Mouse (Mus musculus): ENCODE measurements at regions not wholly inside any gene's neighbourhood (a gene's known extent, or its start where the extent isn't known, plus 50 kb on each side); places are given as distances from the start of the nearest gene placed in this dataset.

- TF ChIP-seq POLR2A (IDR thresholded peaks at IDR 0.05; ENCODE audit: low read depth, low read length) (no peak), CTCF (IDR thresholded peaks at IDR 0.05; ENCODE audit: borderline replicate concordance, insufficient read depth, low read length) (no peak)
These were observed 79.1 kb upstream of the Klf9 start for GRCm38 (mm10) chr19:23061906-23062305.
